Mouse (Mus musculus): ENCODE measurements around the gene Prpf40b.

GRCm38 (mm10) chr15:99318071-99318470 lies 23.2 kb downstream of the Prpf40b start:
- TF ChIP-seq POLR2A (IDR thresholded peaks at IDR 0.05; ENCODE audit: extremely low read depth, insufficient read depth, low read length) (no peak), CTCF (IDR thresholded peaks at IDR 0.05; ENCODE audit: low read depth, low read length) (no peak)

All from liver, adult 2 months (tissue).